In the genomic region with DNA sequence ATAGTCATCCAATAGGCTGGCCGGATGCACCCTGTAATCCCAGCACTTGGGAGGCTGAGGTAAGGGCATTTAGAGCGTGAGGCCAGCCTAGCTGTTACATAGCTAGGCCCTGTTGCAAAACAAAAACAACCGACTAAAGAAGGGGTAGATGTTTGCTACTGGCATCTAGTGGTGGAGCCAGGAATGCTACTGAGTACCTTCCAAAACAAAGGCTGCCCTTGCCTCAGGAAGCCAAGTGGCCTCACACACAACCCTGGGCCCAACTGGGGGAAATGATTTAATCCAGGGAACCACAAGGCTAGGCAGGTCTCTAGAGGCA, we compare ENCODE assay signal across 8 mouse cellular contexts. TPM values are rescaled to one million over a fixed set of nuclear protein-coding genes. Genes with fewer than 3 reads are reported as not detected.
DNase-seq lines count a peak whose midpoint lies in the region; ATAC-seq and TF ChIP-seq lines count a peak whose summit lies in the region.

No protein-coding gene starts in this region.

- H3K4me3 ChIP-seq in cerebellum, adult 2 months (replicated peaks; ENCODE audit: insufficient read depth, low read depth, low read length) = no peak overlapping the region
- H3K4me3 ChIP-seq in forebrain, postnatal 0 days (ENCODE audit: low read depth, low read length) = no peak overlapping the region

- no peak for TF ChIP-seq POLR2A in cerebellum, adult 2 months (IDR thresholded peaks at IDR 0.05; ENCODE audit: borderline replicate concordance, insufficient read depth, low read length)

- peak overlapping the region; percentile 79 for H3K27ac ChIP-seq in cerebellum, adult 2 months (ENCODE audit: insufficient read depth, low read length)
- peak overlapping the region; percentile 82 for H3K27ac ChIP-seq in forebrain, postnatal 0 days (ENCODE audit: low read depth, low read length)

- 5% methylated on average over 3 of the region's 3 CpGs for WGBS in cerebellum, adult 2 months
- 8% methylated on average over 3 of the region's 3 CpGs for WGBS in forebrain, postnatal 0 days

- peak; percentile 47; the same call in 1 of the 2 replicates for TF ChIP-seq CTCF in cerebellum, adult 2 months (IDR thresholded peaks at IDR 0.05; ENCODE audit: borderline replicate concordance, insufficient read depth, low read depth, low read length)
- TF ChIP-seq CTCF in forebrain, postnatal 0 days (IDR thresholded peaks at IDR 0.05; ENCODE audit: low read depth) = peak; percentile 62

- DNase-seq in cerebellum, adult 2 months = peak; percentile 62
- DNase-seq in cerebellum, adult 8-10 months = no peak
- peak; percentile 76 for DNase-seq in NIH3T3 (ENCODE audit: low read depth)
- peak; percentile 43 for DNase-seq in forebrain, postnatal 0 days
- DNase-seq in kidney, adult 8-10 months = peak; percentile 58 to 61
- peak; percentile 72 for DNase-seq in lung, postnatal 25 days (ENCODE audit: low spot score)
- DNase-seq in thymus, postnatal 10 days (ENCODE audit: low spot score in 2 of 2) = no peak

- peaks cover 66% of the 10 kb centered on the region for H3K4me1 ChIP-seq in cerebellum, adult 2 months (ENCODE audit: control insufficient read depth, insufficient read depth, low read length)
- H3K4me1 ChIP-seq in forebrain, postnatal 0 days (ENCODE audit: insufficient read depth) = peaks cover 28% of the 10 kb centered on the region

- H3K4me2 ChIP-seq in forebrain, postnatal 0 days (ENCODE audit: low read depth) = no peak overlapping the region

- no peaks in the 10 kb centered on the region for H3K9me3 ChIP-seq in forebrain, postnatal 0 days (ENCODE audit: low read length)

- ATAC-seq in forebrain, postnatal 0 days = no peak
- no peak for ATAC-seq in activated CD4-positive, CD25-positive, alpha-beta regulatory T cell, adult 4 months

- H3K36me3 ChIP-seq in forebrain, postnatal 0 days (ENCODE audit: insufficient read depth) = peaks cover 59% of the 10 kb centered on the region

- H3K9ac ChIP-seq in forebrain, postnatal 0 days = no peak overlapping the region

- H3K27me3 ChIP-seq in cerebellum, adult 2 months (ENCODE audit: control insufficient read depth, insufficient read depth, low read length) = no peaks in the 10 kb centered on the region
- H3K27me3 ChIP-seq in forebrain, postnatal 0 days (ENCODE audit: insufficient read depth, low read length) = no peaks in the 10 kb centered on the region

RNA-seq across cellular contexts. Expression of gene G430095P16Rik, which starts 3.1 kb away (rescaled TPM):
- polyA plus RNA-seq in cerebellum, adult 2 months (2012; rRNA removed) = 0.27 and 0.33 TPM in 2 replicates
- total RNA-seq in forebrain, postnatal 0 days (2014; rRNA removed) = not detected in 2 replicates
- polyA plus RNA-seq in forebrain, postnatal 0 days (2015; fragmentation: Nextera tagmentation; extraction: Ambion mirVana) = 0.56 and 1.0 TPM in 2 replicates
- 10 to 100 TPM; 20.2 to 37.5 TPM for polyA plus RNA-seq in activated CD4-positive, CD25-positive, alpha-beta regulatory T cell, adult 4 months (2017; shearing (Covaris generic))

RNA-seq across cellular contexts. Expression of gene Lyl1, which starts 24.6 kb away (rescaled TPM):
- polyA plus RNA-seq in cerebellum, adult 2 months (2012; rRNA removed) = 1.7 TPM in 2 replicates
- total RNA-seq in forebrain, postnatal 0 days (2014; rRNA removed) = 2.2 and 2.7 TPM in 2 replicates
- polyA plus RNA-seq in forebrain, postnatal 0 days (2015; fragmentation: Nextera tagmentation; extraction: Ambion mirVana) = 2.4 and 2.5 TPM in 2 replicates
- 1 to 10 TPM in 1 of 2 experiments, under 1 TPM in 1; 0.85 to 1.2 TPM for polyA plus RNA-seq in activated CD4-positive, CD25-positive, alpha-beta regulatory T cell, adult 4 months (2017; shearing (Covaris generic))

RNA-seq across cellular contexts. Expression of gene Nacc1, which starts 38.2 kb away (rescaled TPM):
- 91.0 and 93.9 TPM in 2 replicates for polyA plus RNA-seq in cerebellum, adult 2 months (2012; rRNA removed)
- total RNA-seq in forebrain, postnatal 0 days (2014; rRNA removed) = 65.9 and 78.2 TPM in 2 replicates
- 14.6 and 14.7 TPM in 2 replicates for polyA plus RNA-seq in forebrain, postnatal 0 days (2015; fragmentation: Nextera tagmentation; extraction: Ambion mirVana)
- polyA plus RNA-seq in activated CD4-positive, CD25-positive, alpha-beta regulatory T cell, adult 4 months (2017; shearing (Covaris generic)) = 10 to 100 TPM in 1 of 2 experiments, 1 to 10 TPM in 1; 9.4 to 12.5 TPM

RNA-seq across cellular contexts. Expression of gene Trmt1, which starts 39.8 kb away (rescaled TPM):
- polyA plus RNA-seq in cerebellum, adult 2 months (2012; rRNA removed) = 144 and 148 TPM in 2 replicates
- 89.5 and 94.8 TPM in 2 replicates for total RNA-seq in forebrain, postnatal 0 days (2014; rRNA removed)
- polyA plus RNA-seq in forebrain, postnatal 0 days (2015; fragmentation: Nextera tagmentation; extraction: Ambion mirVana) = 59.8 and 67.5 TPM in 2 replicates
- 10 to 100 TPM; 32.6 to 49.8 TPM for polyA plus RNA-seq in activated CD4-positive, CD25-positive, alpha-beta regulatory T cell, adult 4 months (2017; shearing (Covaris generic))

Comparison
In these comparisons a context has a peak if more than half of its experiments do, and no peak if none do; other contexts are left out.
1. DNase-seq: peak in cerebellum, adult 2 months (2 of 2), NIH3T3 (single experiment), forebrain, postnatal 0 days (single experiment), kidney, adult 8-10 months (2 of 2) and lung, postnatal 25 days (single experiment); none in cerebellum, adult 8-10 months (single experiment) and thymus, postnatal 10 days (0 of 2).
2. RNA of gene G430095P16Rik, which starts 3.1 kb away (polyA plus RNA-seq): 20.2 to 37.5 TPM in activated CD4-positive, CD25-positive, alpha-beta regulatory T cell, adult 4 months; 0.56 to 1.0 TPM in forebrain, postnatal 0 days and 0.27 to 0.33 TPM in cerebellum, adult 2 months; every median in the first group is over 10 times any median in the second.